Mouse (Mus musculus): ENCODE measurements around the gene Uso1.

Gene Uso1

GRCm38 (mm10) chr5:92240769-92241168 is 103.0 kb downstream of the Uso1 start:
- no peak for DNase-seq

GRCm38 (mm10) chr5:92244900-92245299 is 107.2 kb downstream of the Uso1 start:
- no peak for DNase-seq

DNA sequence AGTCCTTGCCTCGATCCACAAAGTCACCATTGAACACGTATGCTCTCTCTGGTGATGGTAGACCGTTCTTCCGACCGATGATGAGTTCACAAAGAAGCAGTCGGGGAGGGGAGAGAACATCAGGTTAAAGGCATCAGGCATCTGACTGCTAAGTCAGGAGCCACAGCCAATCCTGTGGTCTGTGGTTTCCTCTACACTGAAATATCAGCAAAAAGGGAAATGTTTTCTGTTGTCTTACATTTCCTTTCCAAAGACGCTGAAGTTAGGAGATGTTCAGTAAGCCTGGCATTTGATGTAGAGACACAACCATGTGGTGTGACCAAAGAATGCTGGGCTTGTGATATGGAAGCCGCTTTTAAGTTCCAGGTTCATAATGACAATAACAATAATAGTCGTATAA is 107.7 kb downstream of the Uso1 start:
- DNase-seq = no peak

- no peak for DNase-seq
Measured at GRCm38 (mm10) chr5:92248614-92249013, 110.9 kb downstream of the Uso1 start.

GRCm38 (mm10) chr5:92252031-92252430 is 114.3 kb downstream of the Uso1 start:
- DNase-seq = no peak

Measured in right cerebral cortex, adult 18-20 months (tissue).